Mouse (Mus musculus): ENCODE results near the gene Mapt. TPM values are rescaled to one million over a fixed set of nuclear protein-coding genes. Genes with fewer than 3 reads are reported as not detected.
"Not testable (repeated sequence)": the region's sequence is repeated elsewhere in the genome, so short reads cannot be mapped to it uniquely, and the experiment has no call there.

Gene Mapt
- 10 to 100 TPM; 50.9 to 69.5 TPM for total RNA-seq (2021)
- long read RNA-seq, experiment 1, full-length matches to known transcripts: 4 of 30 reads
- long read RNA-seq, experiment 1, partial matches to known transcripts: 7 of 30 reads
- long read RNA-seq, experiment 1, other reads (novel, unspliced or antisense): 19 of 30 reads
- long read RNA-seq, experiment 2, full-length matches to known transcripts: 4 of 12 reads
- long read RNA-seq, experiment 2, partial matches to known transcripts: 4 of 12 reads
- long read RNA-seq, experiment 2, other reads (novel, unspliced or antisense): 4 of 12 reads

- peak; percentile 95 for DNase-seq
These were observed at the start of gene Mapt for GRCm38 (mm10) chr11:104231041-104231911. Gene Mapt (plus strand): TSS chr11:104231390.

GRCm38 (mm10) chr11:104182141-104182540, 49.0 kb upstream of the Mapt start:
- DNase-seq: no peak

GRCm38 (mm10) chr11:104186135-104186836, 44.9 kb upstream of the Mapt start, which contains the start of gene Sppl2c:
Gene Sppl2c (plus strand): TSS chr11:104186327.
- no peak for DNase-seq

GRCm38 (mm10) chr11:104186837-104187150, 44.4 kb upstream of the Mapt start:
- DNase-seq: no peak

- no peak for DNase-seq
These were observed 43.4 kb upstream of the Mapt start for GRCm38 (mm10) chr11:104187766-104188165.

- DNase-seq: no peak
These were observed 41.2 kb upstream of the Mapt start for GRCm38 (mm10) chr11:104190008-104190407.

- DNase-seq: no peak
These were observed 35.8 kb upstream of the Mapt start for GRCm38 (mm10) chr11:104195382-104195781.

GRCm38 (mm10) chr11:104195791-104196190, 35.4 kb upstream of the Mapt start:
- DNase-seq: peak; percentile 88

- DNase-seq: peak; percentile 76
These were observed 33.3 kb upstream of the Mapt start for GRCm38 (mm10) chr11:104197861-104198260.

GRCm38 (mm10) chr11:104203271-104203670, 27.9 kb upstream of the Mapt start:
- no peak for DNase-seq

- no peak for DNase-seq
These were observed 24.6 kb upstream of the Mapt start for GRCm38 (mm10) chr11:104206573-104206972.

- DNase-seq: no peak
These were observed 22.1 kb upstream of the Mapt start for GRCm38 (mm10) chr11:104209041-104209440.

GRCm38 (mm10) chr11:104211251-104211650, 19.9 kb upstream of the Mapt start:
- DNase-seq: no peak

- not testable (repeated sequence) for DNase-seq
These were observed 17.1 kb upstream of the Mapt start for GRCm38 (mm10) chr11:104214128-104214527.

- no peak for DNase-seq
These were observed 13.1 kb upstream of the Mapt start for GRCm38 (mm10) chr11:104218075-104218474.

GRCm38 (mm10) chr11:104220291-104220690, 10.9 kb upstream of the Mapt start:
- DNase-seq: no peak

- DNase-seq: no peak
These were observed 9.4 kb upstream of the Mapt start for GRCm38 (mm10) chr11:104221751-104222150.

GRCm38 (mm10) chr11:104223301-104223700, 7.9 kb upstream of the Mapt start:
- no peak for DNase-seq

- no peak for DNase-seq
These were observed 1.8 kb upstream of the Mapt start for GRCm38 (mm10) chr11:104229391-104229790.

- DNase-seq: no peak
These were observed 968 bp upstream of the Mapt start for GRCm38 (mm10) chr11:104230066-104230778.

- peak; percentile 59 for DNase-seq
These were observed 1.2 kb downstream of the Mapt start for GRCm38 (mm10) chr11:104232141-104233061.

Measured in adrenal gland, postnatal 10 days (tissue).